Comparison of ENCODE assay signal across 9 mouse cellular contexts in genomic region chr4:42945952-42946351, GRCm38 (mm10). TPM values are rescaled to one million over a fixed set of nuclear protein-coding genes. Genes with fewer than 3 reads are reported as not detected.
A peak's percentile ranks its signal among the peaks of the same experiment; 100 is the strongest.
DNase-seq lines count a peak whose midpoint lies in the region; ATAC-seq lines count a peak whose summit lies in the region.
"Had no signal": no experiment of that assay in that cellular context is flagged by ENCODE, and none has a peak within 500 bp of the region (broad histone marks: within the 10 kb centered on the region; RNA-seq: fewer than 3 reads in every experiment).

No protein-coding gene starts in this region.

- H3K27me3 ChIP-seq in kidney, embryonic 14.5 days (ENCODE audit: control insufficient read depth, insufficient read depth, low read length), result no peaks in the 10 kb centered on the region; the same call in 1 of the 2 replicates
- no peaks in the 10 kb centered on the region for H3K27me3 ChIP-seq in hindbrain, embryonic 12.5 days

- DNase-seq in kidney, adult 11 months, result peak; percentile 24
- peak; percentile 69 for DNase-seq in MN1 (ENCODE audit: low spot score)
- peak; percentile 84 to 85 for DNase-seq in cerebellum, postnatal 14 days
- DNase-seq in left cerebral cortex, postnatal 4 days, result peak; percentile 68
- DNase-seq in neural tube, embryonic 10.5 days (ENCODE audit: extremely low spot score, low spot score), result peak; percentile 70
- no peak for DNase-seq in natural killer cell, adult 2 months (ENCODE audit: low spot score in 2 of 2)

- intact Hi-C loops in left cerebral cortex, postnatal 4 days (cut with DNase I), result no loop called here

- ATAC-seq in kidney, embryonic 14.5 days (ENCODE audit: low FRiP score, low TSS enrichment), result no peak
- ATAC-seq in hindbrain, embryonic 12.5 days (ENCODE audit: low FRiP score), result no peak

- no peak overlapping the region for H3K9ac ChIP-seq in kidney, embryonic 14.5 days (ENCODE audit: low read depth, low read length)
- H3K9ac ChIP-seq in hindbrain, embryonic 12.5 days, result no peak overlapping the region

- H3K27ac ChIP-seq in kidney, embryonic 14.5 days (ENCODE audit: low read depth, low read length), result no peak overlapping the region
- peak overlapping the region; percentile 78 for H3K27ac ChIP-seq in hindbrain, embryonic 12.5 days

- no peak overlapping the region for H3K4me3 ChIP-seq in kidney, embryonic 14.5 days (ENCODE audit: low read length)
- H3K4me3 ChIP-seq in hindbrain, embryonic 12.5 days, result no peak overlapping the region

- WGBS in kidney, embryonic 14.5 days, result 7% methylated on average over 5 of the region's 5 CpGs
- 8% methylated on average over 5 of the region's 5 CpGs for WGBS in hindbrain, embryonic 12.5 days

- no peaks in the 10 kb centered on the region for H3K9me3 ChIP-seq in kidney, embryonic 14.5 days (ENCODE audit: control insufficient read depth, low read length)
- H3K9me3 ChIP-seq in hindbrain, embryonic 12.5 days (replicated peaks), result no peaks in the 10 kb centered on the region

- H3K4me1 ChIP-seq in kidney, embryonic 14.5 days (ENCODE audit: control insufficient read depth, insufficient read depth, low read length), result peaks cover 13% of the 10 kb centered on the region; the same call in 1 of the 2 replicates
- H3K4me1 ChIP-seq in hindbrain, embryonic 12.5 days, result peaks cover 43% of the 10 kb centered on the region

- H3K4me2 ChIP-seq in kidney, embryonic 14.5 days (replicated peaks; ENCODE audit: low read depth, low read length), result no peak overlapping the region
- H3K4me2 ChIP-seq in hindbrain, embryonic 12.5 days (replicated peaks), result peak overlapping the region; percentile 36; the same call in 1 of the 2 replicates

- H3K36me3 ChIP-seq in kidney, embryonic 14.5 days (ENCODE audit: control insufficient read depth, insufficient read depth, low read length), result no peaks in the 10 kb centered on the region
- no peaks in the 10 kb centered on the region for H3K36me3 ChIP-seq in hindbrain, embryonic 12.5 days

RNA-seq across cellular contexts. Expression of gene Dnajb5, which starts 3.7 kb away (rescaled TPM):
- 5.1 and 6.8 TPM in 2 replicates for polyA plus RNA-seq in kidney, embryonic 14.5 days (2014; fragmentation: Nextera tagmentation; extraction: Ambion mirVana)
- 32.4 and 37.4 TPM in 2 replicates for polyA plus RNA-seq in hindbrain, embryonic 12.5 days (2016; fragmentation: Nextera tagmentation; extraction: Ambion mirVana)
- total RNA-seq in left cerebral cortex, postnatal 4 days (2021), result 100 to 1,000 TPM; 152 to 156 TPM

RNA-seq across cellular contexts. Expression of gene 1700022I11Rik, which starts 23.5 kb away (rescaled TPM):
- polyA plus RNA-seq in kidney, embryonic 14.5 days (2014; fragmentation: Nextera tagmentation; extraction: Ambion mirVana), result 0.34 and 0.37 TPM in 2 replicates
- 0.61 and 1.2 TPM in 2 replicates for polyA plus RNA-seq in hindbrain, embryonic 12.5 days (2016; fragmentation: Nextera tagmentation; extraction: Ambion mirVana)
- not detected for total RNA-seq in left cerebral cortex, postnatal 4 days (2021)
- polyA plus RNA-seq: small intestine, adult 2 months had no signal

RNA-seq across cellular contexts. Expression of gene Phf24, which starts 29.5 kb away (rescaled TPM):
- 0.41 and 1.1 TPM in 2 replicates for polyA plus RNA-seq in kidney, embryonic 14.5 days (2014; fragmentation: Nextera tagmentation; extraction: Ambion mirVana)
- polyA plus RNA-seq in hindbrain, embryonic 12.5 days (2016; fragmentation: Nextera tagmentation; extraction: Ambion mirVana), result 7.9 TPM in 2 replicates
- 100 to 1,000 TPM; 156 to 162 TPM for total RNA-seq in left cerebral cortex, postnatal 4 days (2021)

RNA-seq across cellular contexts. Expression of gene Vcp, which starts 54.4 kb away (rescaled TPM):
- 351 and 554 TPM in 2 replicates for polyA plus RNA-seq in kidney, embryonic 14.5 days (2014; fragmentation: Nextera tagmentation; extraction: Ambion mirVana)
- polyA plus RNA-seq in hindbrain, embryonic 12.5 days (2016; fragmentation: Nextera tagmentation; extraction: Ambion mirVana), result 626 and 637 TPM in 2 replicates
- 100 to 1,000 TPM; 244 to 265 TPM for total RNA-seq in left cerebral cortex, postnatal 4 days (2021)

Comparison
In these comparisons a context has a peak if more than half of its experiments do, and no peak if none do; other contexts are left out.
1. DNase-seq: peak in kidney, adult 11 months (single experiment), MN1 (single experiment), cerebellum, postnatal 14 days (2 of 2), left cerebral cortex, postnatal 4 days (single experiment) and neural tube, embryonic 10.5 days (single experiment); none in natural killer cell, adult 2 months (0 of 2).